Mouse (Mus musculus) lung, adult 2 months (tissue): Measurements from ENCODE around the gene Wdr18.

Experiments used
- CTCF ChIP-seq: fragments of 200-500 bp; IDR thresholded peaks from 2 replicates; pipeline ENCODE4 v1.5.1; 2011; ENCODE audit warnings: mild to moderate bottlenecking, low read length, control low read depth; ENCODE audit not compliant: insufficient read depth
- POLR2A ChIP-seq: fragments of 200-500 bp; IDR thresholded peaks from 2 replicates; pipeline ENCODE4 v1.6.1; 2011; ENCODE audit warnings: low read depth, mild to moderate bottlenecking, control low read depth, low read length, borderline replicate concordance; ENCODE audit errors: extremely low read depth

DNA sequence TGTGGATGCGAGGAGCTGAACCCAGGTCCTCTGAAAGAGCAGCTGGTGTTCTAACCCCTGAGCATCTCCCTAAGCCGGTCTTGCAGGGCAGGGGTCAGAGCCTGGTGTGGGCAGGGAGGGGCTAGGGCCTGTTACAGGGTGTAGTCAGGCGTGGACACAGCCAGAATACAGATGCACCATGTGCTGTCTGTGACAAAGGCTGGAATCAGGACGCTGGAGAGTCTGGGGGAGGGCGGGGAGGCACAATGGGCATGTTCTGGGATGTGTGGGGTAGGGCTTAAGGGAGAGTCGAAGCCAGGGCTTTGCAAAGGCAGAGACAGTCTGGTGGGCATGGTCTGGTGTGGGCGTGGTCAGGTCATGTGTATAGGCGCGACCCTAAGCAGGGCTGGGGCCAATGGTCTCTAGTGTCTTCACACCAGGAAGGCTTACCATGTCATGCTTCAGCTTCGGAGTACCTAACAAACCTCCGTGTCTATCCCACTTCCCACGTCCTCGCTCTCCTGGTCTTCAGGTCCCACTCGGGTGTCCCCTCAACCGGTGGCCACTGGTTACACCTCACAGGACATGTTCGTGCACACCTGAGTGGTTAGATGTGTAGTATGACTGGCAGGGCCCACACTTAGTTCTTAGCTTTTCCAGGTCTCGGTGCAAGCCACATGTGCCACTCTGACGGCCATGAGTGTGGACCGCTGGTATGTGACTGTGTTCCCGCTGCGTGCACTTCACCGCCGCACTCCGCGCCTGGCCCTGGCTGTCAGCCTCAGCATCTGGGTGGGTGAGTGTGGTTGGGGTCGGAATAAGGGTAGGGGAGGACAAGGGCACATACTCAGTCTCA is 39.7 kb upstream of the Wdr18 start:
- TF ChIP-seq POLR2A, result no peak
- no peak for TF ChIP-seq CTCF
